Mouse (Mus musculus): ENCODE data around the gene Begain.

DNA sequence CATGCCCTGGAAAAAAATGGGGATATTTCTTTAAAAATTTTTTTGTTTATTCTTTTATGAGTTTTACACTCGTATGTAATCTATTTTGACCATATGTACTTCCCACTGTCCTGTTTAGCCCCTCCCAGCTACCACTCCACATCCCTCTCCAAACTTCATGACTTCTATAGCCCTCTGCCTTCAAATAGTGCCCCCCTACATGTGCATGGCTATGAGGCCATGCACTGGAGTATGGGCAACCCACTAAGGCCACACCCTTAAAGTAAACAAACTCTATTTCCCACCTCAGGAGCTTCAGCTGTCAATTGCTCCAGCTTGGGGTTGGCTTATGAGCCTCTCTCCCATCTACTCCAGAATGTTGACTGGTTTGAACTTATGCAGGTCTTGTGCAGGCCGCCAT is 18.1 kb upstream of the Begain start:
- TF ChIP-seq CTCF (IDR thresholded peaks at IDR 0.05; ENCODE audit: control insufficient read depth, insufficient read depth, insufficient replicate concordance, low read depth, low read length) (no peak), POLR2A (IDR thresholded peaks at IDR 0.05; ENCODE audit: control insufficient read depth, low read depth, low read length) (no peak)

Measured in testis, adult 2 months (tissue).